Mouse (Mus musculus): ENCODE results near the gene Dock8. TPM values are rescaled to one million over a fixed set of nuclear protein-coding genes. Genes with fewer than 3 reads are reported as not detected.

Gene Dock8
- 1.1 and 2.6 TPM in 2 replicates for polyA plus RNA-seq (2015; fragmentation: Nextera tagmentation; extraction: Ambion mirVana)

DNA sequence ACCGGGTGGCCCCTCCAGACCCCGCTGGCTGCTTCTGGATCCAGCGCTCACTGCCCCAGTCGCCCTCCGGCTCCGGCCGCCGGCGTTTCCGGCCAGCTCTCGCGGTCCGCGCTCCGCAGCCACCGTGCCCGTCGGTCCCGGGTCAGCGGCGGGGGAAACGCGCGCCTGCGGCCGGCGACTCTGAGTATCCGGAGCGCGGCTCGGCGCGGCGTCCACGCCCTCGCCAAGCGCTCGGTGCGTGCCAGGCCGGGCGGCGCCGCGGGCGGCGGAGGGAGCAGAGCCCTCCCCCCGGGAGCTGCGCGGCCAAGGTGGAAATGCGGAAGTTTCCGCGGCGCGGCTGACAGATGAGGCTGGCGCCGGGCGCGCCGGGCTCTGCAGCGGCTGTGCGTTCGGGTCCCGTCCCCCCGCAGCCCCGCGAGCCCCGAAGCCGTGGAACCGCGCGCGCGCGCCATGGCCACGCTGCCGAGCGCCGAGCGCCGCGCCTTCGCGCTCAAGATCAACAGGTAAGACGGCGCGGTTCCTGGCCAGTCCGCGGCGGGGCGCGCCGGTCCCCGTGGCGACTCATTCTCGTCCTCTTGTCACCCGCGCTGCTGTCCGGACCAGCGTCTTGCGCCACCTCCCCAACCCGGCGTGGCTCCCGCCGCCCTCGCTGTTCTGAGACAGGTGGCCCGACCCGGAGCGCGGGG, at the start of gene Dock8:
Gene Dock8 (plus strand): TSS at position 334 of the 686 bp plus-strand sequence.

DNA sequence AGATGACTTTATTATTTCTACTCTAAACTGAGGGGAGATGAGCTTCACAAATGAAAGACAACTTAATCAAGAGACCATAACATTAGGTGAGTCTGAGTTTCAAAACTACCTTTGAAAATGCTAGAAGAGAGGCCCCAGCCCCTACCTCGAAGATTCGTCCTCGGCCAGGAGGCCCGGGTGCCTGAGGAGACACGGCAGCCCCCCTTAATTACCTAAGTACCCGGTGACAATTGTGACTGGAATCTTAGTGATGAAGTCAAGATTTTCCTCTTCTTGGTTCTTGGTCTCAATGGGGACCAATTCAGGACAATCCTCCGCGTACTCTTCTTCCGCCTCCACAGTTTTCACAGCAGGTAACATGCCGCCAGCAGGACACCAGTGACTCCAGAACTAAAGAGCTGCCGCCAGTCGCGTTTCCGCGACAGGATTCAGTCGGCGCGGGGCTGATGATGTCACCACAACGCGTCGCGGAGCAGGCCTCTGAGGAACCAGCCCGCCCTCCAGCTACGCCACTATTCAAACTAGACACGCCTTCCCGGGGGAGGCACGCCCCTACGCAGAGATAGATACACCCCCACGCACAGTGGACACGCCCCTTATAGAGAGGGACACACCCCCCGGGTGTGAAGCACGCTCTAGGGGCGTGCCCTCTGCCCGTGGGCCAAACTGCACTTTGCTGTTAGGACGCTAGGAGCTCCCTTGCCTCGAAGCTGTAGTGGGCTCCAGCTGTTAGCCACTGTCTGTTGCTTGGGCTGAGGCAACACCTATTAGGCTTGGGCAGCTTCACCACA, 38.0 kb upstream of the Dock8 start, which contains the start of gene Cbwd1:
Gene Cbwd1 (minus strand): TSS at position 439 of the 791 bp plus-strand sequence.

DNA sequence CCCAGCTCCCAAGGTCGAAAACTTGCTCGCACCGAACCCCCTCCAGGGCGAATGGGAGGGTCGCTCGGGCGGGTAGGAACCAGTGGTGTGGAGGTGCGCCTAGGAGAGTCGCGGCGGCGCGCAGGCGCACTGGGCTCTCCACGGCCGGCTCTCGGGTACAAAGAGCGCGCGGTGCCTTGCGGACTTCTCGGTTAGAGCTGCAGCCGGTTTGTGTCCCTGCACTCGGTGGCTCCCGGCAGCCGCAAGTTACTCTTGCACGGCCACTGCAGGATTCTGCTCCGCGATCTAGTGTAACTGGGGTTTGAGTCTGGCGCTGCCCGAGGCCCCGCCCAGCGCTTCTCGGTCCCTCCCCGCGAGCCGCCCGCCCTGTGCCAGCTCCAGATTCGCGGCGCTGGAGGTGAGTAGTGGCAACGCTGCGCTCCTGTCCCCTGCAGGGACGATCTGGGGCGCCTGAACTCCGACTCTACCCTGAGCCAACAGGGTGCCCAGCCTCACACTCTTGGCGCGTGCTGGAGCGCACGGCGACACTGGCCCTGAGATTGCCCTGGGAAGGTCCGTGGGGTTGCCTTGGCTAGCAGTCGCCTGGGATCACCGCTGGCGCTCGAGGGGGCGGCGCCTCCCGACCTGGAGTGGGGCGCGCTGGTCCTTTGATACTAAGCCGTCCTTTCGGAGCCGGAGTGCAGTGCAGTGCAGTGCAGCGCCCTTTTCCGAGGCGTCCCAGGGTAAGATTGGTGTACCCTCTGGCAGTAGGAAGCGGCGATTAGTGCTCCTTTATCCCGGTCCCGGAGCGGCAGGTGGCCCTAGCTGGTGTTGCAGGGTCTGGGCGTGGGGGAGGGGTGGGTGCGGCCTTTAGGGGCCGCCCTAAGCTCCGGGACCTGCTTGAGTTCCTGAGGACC, 237.5 kb downstream of the Dock8 start, which contains the start of gene Kank1:
Gene Kank1 (plus strand): TSS at position 380 of the 896 bp plus-strand sequence.

Other genes with a start within 250 kb of the Dock8 start
- gene Pgm5, start 137.7 kb upstream of the Dock8 start, polyA plus RNA-seq (2015; fragmentation: Nextera tagmentation; extraction: Ambion mirVana): 2.5 and 3.4 TPM in 2 replicates
- gene Gm10053, start 123.8 kb upstream of the Dock8 start, polyA plus RNA-seq (2015; fragmentation: Nextera tagmentation; extraction: Ambion mirVana): 719 and 910 TPM in 2 replicates
- gene Foxd4, start 98.3 kb upstream of the Dock8 start, polyA plus RNA-seq (2015; fragmentation: Nextera tagmentation; extraction: Ambion mirVana): 0.27 and 0.28 TPM in 2 replicates
- 11.8 and 13.2 TPM in 2 replicates for gene Cbwd1, start 37.9 kb upstream of the Dock8 start, polyA plus RNA-seq (2015; fragmentation: Nextera tagmentation; extraction: Ambion mirVana)
- 12.2 and 16.6 TPM in 2 replicates for gene Kank1, start 237.4 kb downstream of the Dock8 start, polyA plus RNA-seq (2015; fragmentation: Nextera tagmentation; extraction: Ambion mirVana)

Measured in skeletal muscle tissue, postnatal 0 days (tissue).